Mouse (Mus musculus): ENCODE measurements around the gene Pnldc1. TPM values are rescaled to one million over a fixed set of nuclear protein-coding genes. Genes with fewer than 3 reads are reported as not detected.
"Not testable (repeated sequence)": the region's sequence is repeated elsewhere in the genome, so short reads cannot be mapped to it uniquely, and the experiment has no call there.

Pnldc1 gene
- polyA plus RNA-seq, 1 experiment from 2014 or later, result 2.8 TPM

- peak overlapping the region; percentile 9; the same call in 1 of the 2 replicates for H3K4me2 ChIP-seq
- H3K36me3 ChIP-seq (ENCODE audit: poor library complexity, severe bottlenecking), result peaks cover 51% of the 10 kb centered on the region
- no peaks in the 10 kb centered on the region for H3K9me3 ChIP-seq (replicated peaks)
- peaks cover 12% of the 10 kb centered on the region for H3K4me1 ChIP-seq
- WGBS, result 8% methylated on average over 12 of the region's 12 CpGs
- peak; percentile 63 for ATAC-seq
- H3K9ac ChIP-seq, result peak overlapping the region; percentile 26; the same call in 1 of the 2 replicates
- no peak overlapping the region for H3K4me3 ChIP-seq
- H3K27me3 ChIP-seq, result no peaks in the 10 kb centered on the region
- H3K27ac ChIP-seq, result peak overlapping the region; percentile 83
These were observed 6.4 kb downstream of the Pnldc1 start for GRCm38 (mm10) chr17:12903372-12904333.

- H3K27ac ChIP-seq, result no peak overlapping the region
- H3K9me3 ChIP-seq (replicated peaks), result no peaks in the 10 kb centered on the region
- peaks cover 12% of the 10 kb centered on the region for H3K4me1 ChIP-seq
- H3K4me2 ChIP-seq, result no peak overlapping the region
- no peak overlapping the region for H3K9ac ChIP-seq
- ATAC-seq, result no peak
- H3K4me3 ChIP-seq, result no peak overlapping the region
- no peaks in the 10 kb centered on the region for H3K27me3 ChIP-seq
- H3K36me3 ChIP-seq (ENCODE audit: poor library complexity, severe bottlenecking), result peaks cover 51% of the 10 kb centered on the region
- WGBS, result 96% methylated on average over 6 of the region's 6 CpGs
These were observed 7.7 kb downstream of the Pnldc1 start for GRCm38 (mm10) chr17:12902291-12902690.

- not testable (repeated sequence) for H3K27me3 ChIP-seq; H3K4me1 ChIP-seq; H3K4me3 ChIP-seq; H3K9ac ChIP-seq; H3K4me2 ChIP-seq; H3K9me3 ChIP-seq (replicated peaks)
- 37% methylated on average over 2 of the region's 2 CpGs for WGBS
- H3K36me3 ChIP-seq (ENCODE audit: poor library complexity, severe bottlenecking), result peaks cover 30% of the 10 kb centered on the region
- peak overlapping the region; percentile 78 for H3K27ac ChIP-seq
- ATAC-seq, result peak; percentile 69
These were observed 11.4 kb downstream of the Pnldc1 start for GRCm38 (mm10) chr17:12898607-12899006.

DNA sequence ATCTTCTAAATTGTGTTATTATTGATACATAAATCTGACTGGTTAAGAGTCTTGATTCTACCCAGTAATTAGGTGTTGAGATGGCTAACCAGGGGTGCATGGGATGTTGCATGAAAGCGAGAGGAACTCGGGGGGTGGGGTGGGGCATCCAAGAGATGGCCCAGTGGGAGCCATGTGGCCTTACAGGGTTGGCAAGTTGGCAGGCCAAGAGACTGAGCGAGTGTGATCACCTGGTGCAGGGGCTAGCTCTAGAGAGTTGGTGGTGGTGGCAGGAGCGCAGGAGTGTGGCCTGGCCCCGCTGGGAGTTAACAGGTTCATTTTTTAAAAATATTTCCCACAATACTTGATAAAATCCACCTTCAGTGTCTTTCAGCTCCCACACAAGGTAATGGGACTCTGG is 12.4 kb downstream of the Pnldc1 start:
- Histone ChIP-seq H3K27ac (peak overlapping the region; percentile 16; the same call in 1 of the 2 replicates), H3K36me3 (ENCODE audit: poor library complexity, severe bottlenecking) (peaks cover 26% of the 10 kb centered on the region), H3K4me2 (no peak overlapping the region), H3K9ac (no peak overlapping the region), H3K4me1 (no peaks in the 10 kb centered on the region), H3K4me3 (no peak overlapping the region), H3K9me3 (replicated peaks) (no peaks in the 10 kb centered on the region), H3K27me3 (no peaks in the 10 kb centered on the region)
- peak; percentile 68; the same call in 1 of the 2 replicates for ATAC-seq
- 83% methylated on average over 5 of the region's 5 CpGs for WGBS

GRCm38 (mm10) chr17:12892033-12892432 is 18.0 kb downstream of the Pnldc1 start:
- 91% methylated on average over 9 of the region's 9 CpGs for WGBS
- Histone ChIP-seq H3K9ac (no peak overlapping the region), H3K27ac (no peak overlapping the region), H3K4me3 (no peak overlapping the region), H3K4me2 (no peak overlapping the region), H3K4me1 (no peaks in the 10 kb centered on the region), H3K9me3 (replicated peaks) (no peaks in the 10 kb centered on the region), H3K36me3 (ENCODE audit: poor library complexity, severe bottlenecking) (peaks cover 38% of the 10 kb centered on the region; the same call in 1 of the 2 replicates), H3K27me3 (no peaks in the 10 kb centered on the region)
- no peak for ATAC-seq

DNA sequence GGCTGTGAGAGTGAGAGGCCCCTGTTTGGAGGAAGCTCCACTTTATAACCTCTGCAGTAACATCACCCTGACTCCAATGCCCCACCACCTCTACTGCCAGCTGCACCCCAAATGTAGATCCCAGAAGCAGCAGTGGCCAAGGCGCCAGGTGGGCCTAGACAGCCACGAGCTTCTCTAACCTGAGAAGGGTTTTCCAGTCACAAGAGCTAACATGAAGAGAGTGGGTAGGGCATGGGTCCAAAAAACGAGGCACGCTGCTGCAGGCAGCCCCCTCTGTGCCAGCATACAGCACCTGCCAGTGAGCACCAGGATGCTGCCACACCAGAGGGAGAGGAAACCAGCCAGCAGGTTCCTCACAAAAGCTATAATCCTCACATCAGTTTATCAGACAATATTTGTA is 19.0 kb downstream of the Pnldc1 start:
- no peaks in the 10 kb centered on the region for H3K9me3 ChIP-seq (replicated peaks)
- H3K4me2 ChIP-seq, result no peak overlapping the region
- WGBS, result 82% methylated on average over 4 of the region's 4 CpGs
- no peak overlapping the region for H3K9ac ChIP-seq
- ATAC-seq, result no peak
- no peaks in the 10 kb centered on the region for H3K4me1 ChIP-seq
- H3K36me3 ChIP-seq (ENCODE audit: poor library complexity, severe bottlenecking), result peaks cover 38% of the 10 kb centered on the region; the same call in 1 of the 2 replicates
- no peak overlapping the region for H3K27ac ChIP-seq
- H3K27me3 ChIP-seq, result no peaks in the 10 kb centered on the region
- H3K4me3 ChIP-seq, result no peak overlapping the region

DNA sequence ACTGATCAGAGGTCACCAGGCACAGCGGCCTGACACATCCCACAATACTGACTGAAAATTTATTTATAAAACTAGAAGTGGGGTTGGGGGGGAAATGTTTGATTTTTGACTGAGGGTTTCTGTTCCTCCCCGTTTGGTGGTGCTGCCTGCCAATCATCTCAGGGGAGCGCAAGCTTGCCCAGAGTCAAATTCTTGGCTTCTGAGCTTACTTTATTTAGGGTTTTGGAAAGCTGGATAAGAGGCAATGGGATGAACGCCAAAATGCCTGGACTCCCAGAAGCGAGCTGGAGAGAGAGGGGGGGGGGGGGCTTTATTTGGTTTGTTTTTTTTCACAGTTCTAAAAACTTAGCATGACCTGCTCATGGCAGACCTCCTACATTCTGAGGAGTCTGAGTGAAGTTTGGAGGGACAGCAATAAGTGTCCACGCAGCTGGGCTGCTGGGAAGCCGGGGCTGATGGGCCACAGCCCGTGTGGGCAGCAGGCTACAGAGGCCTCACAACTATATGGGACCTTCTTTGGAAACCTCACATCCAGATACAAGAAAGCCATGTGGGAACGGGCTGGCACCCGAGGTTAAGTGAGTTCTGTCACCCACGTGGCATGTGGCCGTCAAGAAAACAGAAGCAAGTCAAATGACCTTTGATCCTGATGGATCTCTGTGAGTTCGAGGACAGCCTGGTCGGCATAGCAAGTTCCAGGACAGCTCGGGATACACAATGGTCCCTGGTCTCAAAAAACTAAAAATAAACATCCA is 22.8 kb downstream of the Pnldc1 start:
- Histone ChIP-seq H3K4me3 (no peak overlapping the region), H3K4me1 (no peaks in the 10 kb centered on the region), H3K9ac (no peak overlapping the region), H3K27me3 (no peaks in the 10 kb centered on the region), H3K9me3 (replicated peaks) (no peaks in the 10 kb centered on the region), H3K4me2 (no peak overlapping the region), H3K27ac (no peak overlapping the region), H3K36me3 (ENCODE audit: poor library complexity, severe bottlenecking) (peaks cover 32% of the 10 kb centered on the region; the same call in 1 of the 2 replicates)
- no peak for ATAC-seq
- 87% methylated on average over 15 of the region's 15 CpGs for WGBS

DNA sequence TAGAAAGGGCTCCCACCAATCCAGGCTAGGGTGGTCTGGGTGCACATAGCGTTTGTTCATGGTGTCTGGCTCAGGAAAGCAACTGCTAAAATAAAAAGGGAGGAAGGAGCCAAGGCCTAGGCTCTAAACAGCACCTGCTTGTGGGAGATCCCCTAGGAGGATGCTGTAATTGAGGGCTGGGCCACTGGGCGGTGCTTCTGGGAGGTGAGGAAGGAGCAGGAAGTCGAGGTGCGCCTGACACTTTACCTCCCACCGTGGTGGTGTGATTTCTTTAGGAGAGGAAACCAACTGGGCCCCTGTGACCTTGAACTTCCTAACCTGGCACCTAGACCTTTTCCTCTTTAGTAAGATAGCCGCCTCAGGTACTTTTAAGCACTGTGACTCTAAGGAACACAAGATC is 23.4 kb downstream of the Pnldc1 start:
- WGBS, result 47% methylated on average over 6 of the region's 6 CpGs
- Histone ChIP-seq H3K9ac (no peak overlapping the region), H3K4me2 (no peak overlapping the region), H3K4me3 (no peak overlapping the region), H3K4me1 (no peaks in the 10 kb centered on the region), H3K36me3 (ENCODE audit: poor library complexity, severe bottlenecking) (peaks cover 28% of the 10 kb centered on the region; the same call in 1 of the 2 replicates), H3K27me3 (no peaks in the 10 kb centered on the region), H3K27ac (no peak overlapping the region), H3K9me3 (replicated peaks) (no peaks in the 10 kb centered on the region)
- ATAC-seq, result no peak

- H3K4me2 ChIP-seq, result no peak overlapping the region
- no peak for ATAC-seq
- no peak overlapping the region for H3K9ac ChIP-seq
- H3K4me3 ChIP-seq, result no peak overlapping the region
- H3K27me3 ChIP-seq, result no peaks in the 10 kb centered on the region
- WGBS, result 79% methylated on average over 1 of the region's 1 CpGs
- no peaks in the 10 kb centered on the region for H3K4me1 ChIP-seq
- no peaks in the 10 kb centered on the region for H3K36me3 ChIP-seq (ENCODE audit: poor library complexity, severe bottlenecking)
- no peaks in the 10 kb centered on the region for H3K9me3 ChIP-seq (replicated peaks)
- no peak overlapping the region for H3K27ac ChIP-seq
These were observed 28.8 kb downstream of the Pnldc1 start for GRCm38 (mm10) chr17:12881216-12881615.

DNA sequence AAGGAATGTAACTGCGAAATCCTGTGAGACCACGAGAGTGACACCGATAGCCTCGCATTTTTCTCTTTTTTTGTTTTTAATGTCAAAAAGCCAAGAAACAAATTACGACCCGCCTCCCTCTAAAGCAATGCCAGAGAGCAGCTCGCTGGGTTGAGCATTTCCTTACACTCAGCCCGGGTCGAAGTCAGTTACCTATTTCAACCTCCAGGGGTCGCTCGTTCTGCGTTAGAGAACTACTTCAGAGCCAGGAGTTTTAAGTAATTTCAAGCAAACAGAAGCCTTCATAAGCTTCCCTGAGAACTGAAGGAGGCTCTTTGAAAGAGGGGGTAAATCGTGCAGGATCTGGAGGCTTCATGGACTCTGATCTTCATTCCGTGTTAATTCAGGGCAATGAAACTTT is 29.9 kb downstream of the Pnldc1 start:
- H3K36me3 ChIP-seq (ENCODE audit: poor library complexity, severe bottlenecking), result no peaks in the 10 kb centered on the region
- H3K4me2 ChIP-seq, result peak overlapping the region; percentile 34; the same call in 1 of the 2 replicates
- no peak overlapping the region for H3K9ac ChIP-seq
- no peak overlapping the region for H3K27ac ChIP-seq
- H3K4me1 ChIP-seq, result no peaks in the 10 kb centered on the region
- ATAC-seq, result peak; percentile 74
- no peak overlapping the region for H3K4me3 ChIP-seq
- no peaks in the 10 kb centered on the region for H3K27me3 ChIP-seq
- no peaks in the 10 kb centered on the region for H3K9me3 ChIP-seq (replicated peaks)
- WGBS, result 3% methylated on average over 14 of the region's 14 CpGs

DNA sequence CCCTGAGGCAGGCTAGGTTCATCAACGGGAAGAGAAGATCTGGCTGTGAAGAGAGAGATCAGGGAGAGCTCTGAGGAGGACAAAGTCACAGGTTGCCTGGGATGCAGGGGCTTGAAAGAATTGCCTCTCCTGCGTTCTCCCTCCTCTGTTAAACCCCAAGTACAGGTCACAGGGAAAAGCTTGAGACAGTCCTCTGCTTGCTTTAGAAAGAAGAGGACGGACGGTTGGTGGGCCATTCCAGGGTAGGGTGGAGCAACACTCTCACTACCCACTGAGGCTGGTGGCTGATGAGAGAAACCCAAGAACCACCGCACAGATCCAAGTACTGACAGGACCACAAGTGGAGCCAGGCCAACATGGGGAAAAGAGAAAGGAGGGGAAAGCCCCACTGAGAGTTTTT is 34.3 kb downstream of the Pnldc1 start, which contains the start of gene Mrgprh:
Mrgprh (plus strand) TSS at position 301 of the 400 bp plus-strand sequence.
- 84% methylated on average over 5 of the region's 5 CpGs for WGBS
- no peak within 1 kb of the TSS for H3K4me2 ChIP-seq
- H3K4me3 ChIP-seq, result no peak within 1 kb of the TSS
- H3K36me3 ChIP-seq (ENCODE audit: poor library complexity, severe bottlenecking), result no peaks in the 10 kb centered on the region
- no peaks in the 10 kb centered on the region for H3K9me3 ChIP-seq (replicated peaks)
- no peaks in the 10 kb centered on the region for H3K4me1 ChIP-seq
- no peak for ATAC-seq
- H3K27me3 ChIP-seq, result no peaks in the 10 kb centered on the region
- no peak within 1 kb of the TSS for H3K9ac ChIP-seq
- H3K27ac ChIP-seq, result no peak within 1 kb of the TSS

All from forebrain, embryonic 13.5 days (tissue).